ENCODE assay signal across 9 mouse cellular contexts in genomic region chr2:134528122-134528810, GRCm38 (mm10). TPM values are rescaled to one million over a fixed set of nuclear protein-coding genes. Genes with fewer than 3 reads are reported as not detected.
DNase-seq lines count a peak whose midpoint lies in the region; ATAC-seq and TF ChIP-seq lines count a peak whose summit lies in the region.
"Had no signal": no experiment of that assay in that cellular context is flagged by ENCODE, and none has a peak within 500 bp of the region (broad histone marks: within the 10 kb centered on the region; RNA-seq: fewer than 3 reads in every experiment).

No protein-coding gene starts in this region.

- peak; percentile 77 for DNase-seq in heart, embryonic 10.5 days (ENCODE audit: low spot score)
- DNase-seq in heart, postnatal 25 days (ENCODE audit: low spot score) = no peak
- DNase-seq in midbrain, embryonic 11.5 days (ENCODE audit: low spot score, missing footprints) = peak; percentile 44
- DNase-seq in midbrain, embryonic 10.5 days (ENCODE audit: low spot score) = no peak
- peak; percentile 16 for DNase-seq in stomach, postnatal 0 days (ENCODE audit: low spot score)
- DNase-seq in embryo, embryonic 10 days (ENCODE audit: low spot score) = no peak

- intact Hi-C loops in heart, postnatal 25 days (cut with DNase I) = no loop called here

- H3K4me1 ChIP-seq in heart, embryonic 10.5 days = peaks cover 5% of the 10 kb centered on the region; the same call in 1 of the 2 replicates
- no peaks in the 10 kb centered on the region for H3K4me1 ChIP-seq in midbrain, embryonic 11.5 days (ENCODE audit: control insufficient read depth, insufficient read depth, low read length)
- no peaks in the 10 kb centered on the region for H3K4me1 ChIP-seq in midbrain, embryonic 10.5 days
- H3K4me1 ChIP-seq in limb, embryonic 12.5 days (replicated peaks) = peaks cover 12% of the 10 kb centered on the region
- H3K4me1 ChIP-seq in stomach, postnatal 0 days (replicated peaks; ENCODE audit: control insufficient read depth, insufficient read depth) = no peaks in the 10 kb centered on the region

- no peak overlapping the region for H3K4me3 ChIP-seq in heart, embryonic 10.5 days
- H3K4me3 ChIP-seq in midbrain, embryonic 11.5 days (ENCODE audit: low read depth, low read length) = no peak overlapping the region
- no peak overlapping the region for H3K4me3 ChIP-seq in midbrain, embryonic 10.5 days
- H3K4me3 ChIP-seq in limb, embryonic 12.5 days (replicated peaks) = no peak overlapping the region
- no peak overlapping the region for H3K4me3 ChIP-seq in stomach, postnatal 0 days (ENCODE audit: low read depth, low read length)

- no peak for ATAC-seq in midbrain, embryonic 11.5 days (ENCODE audit: low FRiP score)
- peak; percentile 10; the same call in 1 of the 2 replicates for ATAC-seq in limb, embryonic 12.5 days (ENCODE audit: insufficient number of reproducible peaks, insufficient read depth, low FRiP score, low TSS enrichment, low read depth)
- peak; percentile 18; the same call in 1 of the 2 replicates for ATAC-seq in stomach, postnatal 0 days (ENCODE audit: low FRiP score, low TSS enrichment)
- ATAC-seq in frontal cortex, adult (ENCODE audit: low TSS enrichment) = no peak

- no peaks in the 10 kb centered on the region for H3K27me3 ChIP-seq in heart, embryonic 10.5 days (ENCODE audit: insufficient read depth, poor library complexity, severe bottlenecking)
- H3K27me3 ChIP-seq in midbrain, embryonic 11.5 days (ENCODE audit: control insufficient read depth, insufficient read depth, low read length) = no peaks in the 10 kb centered on the region
- H3K27me3 ChIP-seq in midbrain, embryonic 10.5 days (ENCODE audit: low read depth, poor library complexity, severe bottlenecking) = no peaks in the 10 kb centered on the region
- H3K27me3 ChIP-seq in limb, embryonic 12.5 days = no peaks in the 10 kb centered on the region
- H3K27me3 ChIP-seq in stomach, postnatal 0 days (ENCODE audit: control insufficient read depth, insufficient read depth, low read length) = no peaks in the 10 kb centered on the region
- H3K27me3 ChIP-seq: CH12.LX had no signal

- no peaks in the 10 kb centered on the region for H3K9me3 ChIP-seq in heart, embryonic 10.5 days
- no peaks in the 10 kb centered on the region for H3K9me3 ChIP-seq in midbrain, embryonic 11.5 days (ENCODE audit: control insufficient read depth, low read length)
- H3K9me3 ChIP-seq in midbrain, embryonic 10.5 days (replicated peaks) = no peaks in the 10 kb centered on the region
- no peaks in the 10 kb centered on the region for H3K9me3 ChIP-seq in limb, embryonic 12.5 days
- H3K9me3 ChIP-seq in stomach, postnatal 0 days (ENCODE audit: control insufficient read depth, low read length) = no peaks in the 10 kb centered on the region

- H3K4me2 ChIP-seq in midbrain, embryonic 11.5 days = no peak overlapping the region
- peak overlapping the region; percentile 23; the same call in 1 of the 2 replicates for H3K4me2 ChIP-seq in limb, embryonic 12.5 days
- H3K4me2 ChIP-seq in stomach, postnatal 0 days (replicated peaks; ENCODE audit: low read depth) = no peak overlapping the region

- no peaks in the 10 kb centered on the region for H3K36me3 ChIP-seq in heart, embryonic 10.5 days
- no peaks in the 10 kb centered on the region for H3K36me3 ChIP-seq in midbrain, embryonic 11.5 days (ENCODE audit: control insufficient read depth, insufficient read depth, low read length)
- no peaks in the 10 kb centered on the region for H3K36me3 ChIP-seq in midbrain, embryonic 10.5 days
- H3K36me3 ChIP-seq in limb, embryonic 12.5 days = no peaks in the 10 kb centered on the region
- H3K36me3 ChIP-seq in stomach, postnatal 0 days (ENCODE audit: control insufficient read depth, insufficient read depth, low read length) = no peaks in the 10 kb centered on the region

- TF ChIP-seq CTCF in stomach, postnatal 0 days (IDR thresholded peaks at IDR 0.05; ENCODE audit: low read depth) = no peak

- no peak overlapping the region for H3K9ac ChIP-seq in midbrain, embryonic 11.5 days (ENCODE audit: low read length)
- no peak overlapping the region for H3K9ac ChIP-seq in limb, embryonic 12.5 days (replicated peaks)
- no peak overlapping the region for H3K9ac ChIP-seq in stomach, postnatal 0 days (ENCODE audit: low read length)

- no peak for TF ChIP-seq EP300 in stomach, postnatal 0 days (optimal IDR thresholded peaks at IDR 0.05)

- 71% methylated on average over 7 of the region's 7 CpGs for WGBS in heart, embryonic 10.5 days
- 87% methylated on average over 7 of the region's 7 CpGs for WGBS in midbrain, embryonic 11.5 days
- WGBS in midbrain, embryonic 10.5 days = 86% methylated on average over 7 of the region's 7 CpGs
- 61% methylated on average over 7 of the region's 7 CpGs for WGBS in limb, embryonic 12.5 days
- WGBS in stomach, postnatal 0 days = 61% methylated on average over 7 of the region's 7 CpGs

- H3K27ac ChIP-seq in heart, embryonic 10.5 days = peak overlapping the region; percentile 42; the same call in 1 of the 2 replicates
- no peak overlapping the region for H3K27ac ChIP-seq in midbrain, embryonic 11.5 days (ENCODE audit: low read depth, low read length)
- no peak overlapping the region for H3K27ac ChIP-seq in midbrain, embryonic 10.5 days (replicated peaks)
- H3K27ac ChIP-seq in limb, embryonic 12.5 days = peak overlapping the region; percentile 78
- H3K27ac ChIP-seq in stomach, postnatal 0 days (replicated peaks) = no peak overlapping the region

RNA-seq across cellular contexts. Expression of gene Hao1, which starts 25.9 kb away (rescaled TPM):
- polyA plus RNA-seq in heart, embryonic 10.5 days (2016; fragmentation: Nextera tagmentation; extraction: Ambion mirVana) = not detected in 2 replicates
- total RNA-seq in heart, postnatal 25 days (2021) = not detected
- not detected in 2 replicates for polyA plus RNA-seq in midbrain, embryonic 11.5 days (2014; fragmentation: Nextera tagmentation; extraction: Ambion mirVana)
- not detected in 2 replicates for polyA plus RNA-seq in midbrain, embryonic 10.5 days (2016; fragmentation: Nextera tagmentation; extraction: Ambion mirVana)
- polyA plus RNA-seq in limb, embryonic 12.5 days (2016; fragmentation: Nextera tagmentation; extraction: Ambion mirVana) = not detected in 2 replicates
- polyA plus RNA-seq in stomach, postnatal 0 days (2015; fragmentation: Nextera tagmentation; extraction: Ambion mirVana) = 0.25 and 0.38 TPM in 2 replicates

Comparison
In these comparisons a context has a peak if more than half of its experiments do, and no peak if none do; other contexts are left out.
1. DNase-seq: peak in heart, embryonic 10.5 days (single experiment), midbrain, embryonic 11.5 days (single experiment) and stomach, postnatal 0 days (single experiment); none in heart, postnatal 25 days (single experiment), midbrain, embryonic 10.5 days (single experiment) and embryo, embryonic 10 days (single experiment).
2. H3K27ac ChIP-seq: peak in heart, embryonic 10.5 days (single experiment) and limb, embryonic 12.5 days (single experiment); none in midbrain, embryonic 11.5 days (single experiment), midbrain, embryonic 10.5 days (single experiment) and stomach, postnatal 0 days (single experiment).
3. ATAC-seq: peak in limb, embryonic 12.5 days (single experiment) and stomach, postnatal 0 days (single experiment); none in midbrain, embryonic 11.5 days (single experiment) and frontal cortex, adult (single experiment).